Mouse (Mus musculus) kidney, adult 9 months (tissue): ENCODE results near the gene Slc44a5.
"Not testable (repeated sequence)": the region's sequence is repeated elsewhere in the genome, so short reads cannot be mapped to it uniquely, and the experiment has no call there.

Source experiments
- DNase-seq: peaks from one replicate; pipeline ENCODE4 v3.0.0; 2022

Gene Slc44a5

DNA sequence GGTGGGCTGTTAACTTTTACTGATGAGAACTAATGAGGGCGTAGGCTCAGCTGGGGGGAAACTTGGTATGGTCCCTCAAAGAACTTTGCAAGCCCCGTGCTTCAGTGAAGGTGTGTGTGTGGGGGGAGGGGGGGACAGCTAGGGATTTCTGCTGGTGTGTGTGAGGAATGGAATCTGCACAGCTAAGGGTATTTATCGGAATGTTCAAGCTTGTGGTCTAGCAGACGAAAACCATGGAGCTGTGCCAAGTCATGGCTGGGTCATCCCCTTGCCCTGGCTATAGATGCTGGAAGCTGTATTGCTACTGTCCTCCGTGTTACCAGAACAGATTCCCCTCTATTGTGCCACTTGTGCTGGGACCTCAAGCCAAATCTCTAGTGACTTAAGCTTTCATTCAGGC is 138.0 kb downstream of the Slc44a5 start:
- no peak for DNase-seq

DNA sequence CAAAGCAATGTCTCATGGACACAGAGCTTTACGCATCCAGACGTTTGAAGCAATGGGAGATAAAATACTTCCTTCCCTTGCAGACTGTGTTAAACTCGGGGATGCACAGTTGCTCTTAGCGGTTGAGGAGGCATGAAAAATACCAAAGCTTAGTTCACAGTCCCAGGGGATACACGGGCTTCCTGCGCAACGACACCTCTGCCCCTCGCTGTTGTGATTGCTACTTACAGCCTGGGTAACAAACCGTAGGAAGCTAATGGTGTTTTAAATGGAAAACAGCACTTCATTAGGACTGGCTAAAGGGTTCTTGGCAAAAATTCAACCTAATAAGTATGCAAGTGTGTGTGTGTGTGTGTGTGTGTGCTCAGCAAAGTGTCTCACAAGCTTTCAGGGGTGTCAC is 141.8 kb downstream of the Slc44a5 start:
- DNase-seq = no peak

DNA sequence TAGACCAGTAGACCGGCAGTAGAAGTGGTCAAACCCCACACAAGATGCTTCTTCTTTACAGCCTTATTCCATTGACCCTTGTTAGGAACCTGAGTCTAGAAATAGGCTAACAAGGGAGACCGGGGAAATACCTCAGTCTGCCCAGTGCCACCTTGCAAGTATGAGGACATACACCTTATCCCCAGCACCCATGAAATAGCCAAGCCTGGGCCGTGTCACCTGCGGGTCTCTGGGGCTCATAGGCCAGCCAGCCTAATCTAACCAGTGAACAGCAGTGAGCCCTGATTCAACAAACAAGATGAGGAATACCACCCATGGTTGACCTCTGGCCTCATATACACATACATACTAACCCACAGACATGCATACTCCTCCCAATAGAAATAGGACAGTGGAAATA is 142.2 kb downstream of the Slc44a5 start:
- no peak for DNase-seq

DNA sequence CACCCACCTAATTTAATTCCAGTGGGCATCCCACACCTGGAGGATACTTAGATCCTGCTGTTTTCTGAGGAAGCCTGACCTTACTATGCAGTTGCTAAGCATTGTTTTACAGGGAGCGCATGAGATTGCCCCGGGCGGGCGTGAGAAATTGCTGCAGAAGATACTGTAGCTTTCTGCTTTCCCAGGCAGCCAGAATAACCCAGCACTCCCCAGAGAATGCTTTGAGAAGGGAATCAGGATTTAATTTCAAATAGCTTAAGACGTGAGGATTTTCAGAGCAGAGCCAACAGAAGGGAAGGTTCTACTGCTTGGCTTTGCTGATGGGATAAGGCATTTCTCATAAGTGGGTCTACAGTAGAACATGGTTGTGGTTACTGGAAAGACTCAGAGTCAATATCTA is 142.8 kb downstream of the Slc44a5 start:
- DNase-seq = no peak

DNA sequence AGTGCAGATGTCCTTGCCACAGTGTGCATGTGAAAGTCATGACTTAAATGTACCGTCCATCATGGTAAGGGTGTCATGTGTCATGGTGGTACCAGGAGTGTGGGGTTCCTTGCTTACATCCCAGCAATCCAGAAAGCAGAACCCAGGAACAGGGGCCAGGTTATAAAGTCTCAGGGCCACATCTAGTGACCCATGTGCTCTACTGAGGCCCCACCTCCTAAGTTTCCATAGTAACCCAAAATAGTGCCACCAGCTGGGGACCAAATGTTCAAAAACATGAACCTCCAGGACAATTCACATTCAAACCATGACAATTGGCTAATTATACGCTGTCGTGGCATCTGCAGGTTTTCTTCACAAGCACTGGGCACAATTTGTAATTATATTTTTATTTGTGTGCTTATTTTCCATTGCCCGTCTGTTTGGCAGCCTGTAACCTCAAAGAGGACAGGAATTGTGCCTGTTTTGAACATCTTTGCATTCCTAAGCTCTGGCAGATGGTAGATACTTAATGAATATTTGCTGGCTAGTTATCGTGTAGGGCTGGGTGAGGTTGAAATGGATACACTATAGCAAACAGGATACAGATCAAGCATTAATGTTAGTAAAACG is 145.9 kb downstream of the Slc44a5 start:
- no peak for DNase-seq

DNA sequence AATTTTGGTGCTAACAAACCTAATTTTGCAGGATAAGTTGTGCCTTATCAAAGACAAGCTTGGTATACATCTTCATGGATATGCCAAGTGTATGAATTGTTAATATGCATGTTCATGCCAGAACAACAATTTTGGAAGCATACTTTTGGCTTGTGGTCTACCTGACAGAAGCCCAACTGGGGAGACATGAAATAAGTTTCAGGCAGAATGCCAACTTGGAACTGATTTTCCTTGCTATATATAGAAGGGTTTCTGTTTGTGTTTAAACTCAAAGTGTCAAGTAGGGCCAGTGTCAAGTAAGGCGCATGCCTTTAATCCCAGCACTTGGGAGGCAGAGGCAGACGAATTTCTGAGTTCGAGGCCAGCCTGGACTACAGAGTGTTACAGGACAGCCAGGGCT is 149.3 kb downstream of the Slc44a5 start:
- no peak for DNase-seq

DNA sequence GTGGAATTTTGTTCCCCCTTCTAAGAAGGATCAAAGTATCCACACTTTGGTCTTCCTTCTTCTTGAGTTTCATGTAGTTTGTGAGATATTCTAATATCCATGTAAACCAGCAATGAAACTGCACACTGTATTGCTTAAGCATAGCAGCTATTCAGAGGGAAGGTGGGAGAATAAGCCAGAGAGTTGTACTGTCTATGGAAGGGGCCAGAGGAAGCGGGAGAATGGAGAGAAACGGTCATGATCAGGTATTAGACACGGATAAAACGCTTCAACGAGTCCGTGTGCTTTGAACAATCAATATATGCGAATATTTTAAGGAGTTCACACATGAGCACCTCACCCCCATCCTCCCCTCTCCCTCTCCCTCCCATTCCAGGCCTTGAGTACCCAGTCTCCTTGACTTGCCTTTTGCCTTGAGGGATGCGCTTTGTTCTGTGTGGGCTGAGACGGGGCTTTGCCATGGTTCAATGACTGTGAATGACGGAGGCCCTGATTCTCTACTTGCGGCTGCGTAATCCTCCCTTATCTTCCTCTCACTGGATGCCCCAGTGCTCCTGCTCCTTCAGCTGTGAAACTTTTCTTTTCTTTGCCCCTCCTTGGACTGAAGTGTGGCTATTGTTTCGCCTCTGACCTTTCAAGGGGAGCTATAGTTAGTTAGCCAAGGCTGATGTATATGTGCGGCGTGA is 151.8 kb downstream of the Slc44a5 start:
- no peak for DNase-seq

DNA sequence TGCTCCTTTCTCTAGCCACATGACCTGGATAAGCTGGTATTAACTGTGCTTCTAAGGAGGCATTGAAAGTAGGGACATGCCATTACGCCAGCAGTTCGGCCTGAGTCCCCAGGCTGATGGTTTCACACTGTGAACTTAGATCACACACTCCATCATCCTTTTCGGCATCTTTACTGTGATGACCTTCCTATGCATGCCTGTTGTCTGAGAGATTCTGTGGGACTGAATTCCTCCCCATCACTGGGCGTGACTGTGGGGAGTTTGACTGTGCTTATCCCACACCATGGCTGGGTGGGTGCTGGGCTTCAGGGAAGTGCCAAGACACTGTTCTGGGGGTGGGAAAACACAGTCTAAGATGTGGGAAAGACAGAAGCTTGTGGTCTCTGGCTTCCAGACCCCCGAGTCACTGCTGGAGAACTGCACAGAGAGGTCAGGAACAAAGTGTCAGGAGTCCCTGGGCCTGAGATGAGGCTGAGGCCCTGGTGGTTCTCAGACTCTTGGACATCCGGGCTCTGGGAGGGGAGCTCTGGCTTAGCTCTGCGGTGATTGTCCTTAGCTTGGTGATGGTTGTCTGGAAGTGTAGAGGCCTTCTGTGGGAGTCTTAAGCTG is 152.6 kb downstream of the Slc44a5 start:
- no peak for DNase-seq

DNA sequence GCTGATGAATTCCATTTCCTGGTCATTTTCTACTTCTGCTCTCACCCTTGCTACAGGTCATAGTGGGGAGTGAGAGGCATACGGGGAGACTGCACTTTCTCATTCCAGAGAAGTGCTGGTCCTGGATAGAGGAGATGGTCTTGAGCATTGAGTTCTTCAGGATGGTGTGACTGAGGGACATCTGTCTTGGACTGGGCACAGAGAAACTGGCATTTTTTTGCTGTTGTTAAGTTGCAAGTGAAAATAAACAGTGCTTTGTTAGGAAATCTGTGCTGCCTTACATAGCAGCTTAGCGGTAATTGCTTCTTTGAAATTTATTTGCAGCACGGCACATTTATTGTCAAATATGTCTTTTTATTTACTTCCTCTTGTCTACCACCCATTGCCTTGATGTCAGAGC is 154.0 kb downstream of the Slc44a5 start:
- no peak for DNase-seq

DNA sequence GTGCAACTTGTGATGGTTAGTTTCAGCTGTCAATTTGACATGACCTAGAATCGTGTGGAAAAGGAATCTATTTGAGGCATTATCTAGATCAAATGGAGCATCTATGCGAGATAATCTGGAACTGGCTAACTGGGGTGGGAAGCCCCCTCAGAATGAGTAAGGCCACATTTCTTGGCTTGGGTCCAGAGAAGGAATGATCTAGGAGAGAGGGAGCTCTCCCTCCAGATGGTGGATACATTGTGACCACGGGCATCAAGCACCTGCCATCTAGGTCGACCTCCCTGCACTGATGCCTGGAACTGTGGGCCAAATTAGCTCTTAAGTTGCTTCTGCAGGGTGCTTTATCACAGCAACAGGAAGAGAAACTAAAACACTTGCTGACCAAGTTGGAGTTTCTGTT is 155.8 kb downstream of the Slc44a5 start:
- DNase-seq = no peak

DNA sequence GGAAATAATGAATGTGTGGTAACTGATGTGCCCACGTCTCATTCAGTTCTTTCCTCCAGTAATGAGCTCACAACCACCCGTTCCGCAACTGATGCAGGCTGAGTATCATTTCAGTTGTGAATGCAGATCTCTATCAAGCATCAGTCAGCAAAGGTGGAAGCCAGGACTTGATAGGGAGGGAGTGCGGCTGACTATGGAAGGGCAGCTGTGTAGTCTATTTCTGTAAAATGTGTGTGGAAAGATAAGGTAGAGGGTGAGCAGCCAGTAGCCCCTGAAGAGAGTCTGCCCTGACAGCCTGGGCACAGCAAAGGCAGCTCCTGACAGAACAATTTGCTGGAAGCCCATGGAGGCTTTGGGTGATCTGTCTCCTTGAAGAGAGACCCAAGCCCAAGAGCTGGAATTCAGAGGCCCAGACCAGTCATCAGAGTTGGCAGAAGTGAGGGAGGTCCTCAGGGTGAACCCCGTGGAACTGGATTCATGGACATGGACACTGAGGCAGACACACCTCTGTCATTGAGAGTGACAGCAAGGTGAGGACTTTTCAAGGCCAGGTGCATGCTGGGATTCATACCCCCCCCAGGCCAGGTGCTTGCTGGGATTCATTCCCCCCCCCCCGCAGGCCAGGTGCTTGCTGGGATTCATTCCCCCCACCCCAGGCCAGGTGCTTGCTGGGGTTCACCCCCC is 157.3 kb downstream of the Slc44a5 start:
- DNase-seq = no peak

DNA sequence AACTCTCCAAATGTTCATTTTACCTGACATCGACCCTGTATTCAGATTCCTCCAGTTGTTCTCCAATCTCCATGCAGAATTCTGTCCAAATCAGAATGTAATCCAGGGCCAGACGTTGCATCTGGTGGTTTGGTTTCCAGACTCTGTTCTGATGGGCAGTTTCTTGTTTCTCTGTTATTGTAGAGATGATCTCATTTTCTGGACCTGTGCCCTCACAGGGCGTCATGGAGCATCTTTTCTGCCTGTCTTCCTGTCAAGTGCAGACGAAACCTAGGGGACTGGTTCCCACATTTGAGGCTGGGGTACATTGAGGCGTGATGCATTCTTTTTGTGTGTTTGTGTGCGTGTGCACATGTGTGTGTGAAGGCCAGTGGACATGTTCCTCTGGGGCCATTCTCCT is 160.8 kb downstream of the Slc44a5 start:
- DNase-seq = no peak

DNA sequence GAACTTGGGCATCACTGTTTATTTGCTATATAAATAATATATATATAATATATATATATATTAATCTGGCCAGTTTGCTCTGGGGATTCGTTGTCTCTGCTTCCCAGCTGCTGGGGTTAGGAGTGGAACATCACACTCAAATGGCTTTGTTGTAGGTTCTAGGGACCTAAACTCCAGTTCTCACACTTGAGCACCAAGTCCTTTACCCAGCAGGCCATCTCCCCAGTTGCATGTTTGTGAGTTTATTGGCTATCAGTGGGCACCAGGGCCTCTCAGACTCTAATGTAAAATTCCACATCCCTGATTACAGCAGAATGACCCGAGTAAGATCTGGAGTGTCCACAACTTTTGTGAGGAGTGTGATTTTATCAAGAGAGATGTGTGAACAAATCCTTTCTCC is 161.5 kb downstream of the Slc44a5 start:
- DNase-seq = no peak

DNA sequence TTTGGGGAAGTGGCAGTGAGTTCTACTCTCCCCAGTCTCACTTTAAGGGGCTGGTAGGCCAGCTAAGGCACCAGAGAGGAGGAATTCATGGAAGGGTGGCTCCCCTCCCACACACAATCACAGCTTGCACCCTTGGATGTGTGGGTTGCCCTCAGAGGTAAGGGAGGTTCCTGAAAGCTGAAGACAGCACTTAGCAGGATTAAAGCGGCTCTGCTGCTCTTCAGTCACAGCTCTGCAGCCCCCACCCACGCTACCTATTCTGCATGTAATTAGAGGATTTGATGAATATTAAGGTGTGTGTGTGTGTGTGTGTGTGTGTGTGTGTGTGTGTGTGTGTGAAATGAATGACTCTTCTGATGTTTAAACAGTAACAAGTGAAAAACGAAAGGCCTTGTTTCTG is 163.3 kb downstream of the Slc44a5 start:
- DNase-seq = no peak

DNA sequence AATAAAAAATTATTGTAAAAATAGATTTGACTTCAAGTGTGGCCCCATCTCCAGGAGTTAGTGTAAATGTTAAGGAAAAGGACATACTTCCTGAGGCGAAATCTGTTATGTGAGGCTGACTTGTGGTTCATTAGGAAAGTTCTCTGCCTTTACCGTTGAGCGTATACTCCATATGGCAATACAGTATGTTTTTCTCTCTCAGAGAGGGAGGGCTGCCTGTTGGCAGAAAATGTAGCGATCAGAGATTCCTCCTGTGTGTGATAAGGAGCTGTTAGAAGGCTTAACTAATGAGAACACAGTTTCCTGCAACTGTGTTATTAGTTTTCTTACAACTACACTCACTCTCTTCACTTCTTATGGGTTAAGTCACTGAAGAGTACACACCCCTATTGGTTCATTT is 168.1 kb downstream of the Slc44a5 start:
- DNase-seq = no peak

DNA sequence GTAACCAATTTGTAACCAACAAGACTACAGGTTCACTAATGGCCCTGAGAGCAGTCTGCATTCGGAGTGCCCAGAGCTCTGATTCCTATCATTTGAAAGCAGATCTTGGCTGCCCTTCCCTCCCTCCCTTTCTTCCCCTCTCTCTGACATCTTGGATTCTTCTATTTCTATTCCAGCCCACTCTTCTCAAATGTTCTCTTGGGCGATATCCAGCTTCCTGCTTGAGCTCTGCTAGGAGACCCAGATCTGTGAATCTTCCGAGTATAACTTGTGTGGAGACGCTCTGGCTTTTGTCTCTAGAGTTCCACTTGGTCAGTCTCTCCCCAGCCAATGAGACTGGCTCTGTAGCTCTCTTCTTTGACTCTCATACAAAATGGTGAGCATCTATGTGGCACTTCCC is 169.4 kb downstream of the Slc44a5 start:
- DNase-seq = no peak

DNA sequence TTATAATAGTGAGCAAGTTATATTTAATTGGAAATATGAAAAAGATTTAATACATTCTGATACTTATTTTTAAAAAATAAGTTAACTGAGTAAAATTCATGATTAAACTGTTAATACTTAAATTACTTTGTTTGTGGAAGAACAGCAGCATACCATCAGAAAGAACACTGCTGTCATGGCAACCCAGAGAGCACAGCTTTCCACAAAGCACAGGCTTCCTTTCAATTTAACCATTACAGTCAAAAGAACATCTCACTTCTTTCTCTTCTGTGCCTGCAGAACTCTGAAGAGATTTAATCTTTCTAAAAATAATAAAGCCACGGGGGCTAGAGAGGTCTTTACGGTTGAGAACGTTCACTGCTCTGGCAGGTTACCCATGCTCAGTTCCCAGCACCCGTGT is 172.5 kb downstream of the Slc44a5 start:
- no peak for DNase-seq

DNA sequence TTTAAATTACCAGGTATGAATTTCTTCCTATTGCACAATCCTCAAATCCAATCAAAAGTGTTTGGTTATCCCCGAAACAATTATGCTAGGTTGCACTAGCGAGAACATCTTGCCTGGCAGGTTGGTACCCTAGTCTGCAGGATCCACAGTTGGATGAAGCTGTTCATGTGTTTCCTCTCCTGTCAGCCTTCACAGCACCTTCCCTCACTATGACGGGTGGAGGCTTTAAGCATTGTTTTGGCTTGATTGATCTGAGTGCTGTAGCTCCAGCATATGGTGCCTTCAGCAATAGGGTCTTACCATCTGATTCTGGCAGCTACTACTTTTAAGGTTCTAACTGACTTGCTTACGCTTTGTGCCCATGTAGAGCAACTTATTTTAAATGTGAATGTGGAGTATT is 176.5 kb downstream of the Slc44a5 start:
- DNase-seq = no peak

DNA sequence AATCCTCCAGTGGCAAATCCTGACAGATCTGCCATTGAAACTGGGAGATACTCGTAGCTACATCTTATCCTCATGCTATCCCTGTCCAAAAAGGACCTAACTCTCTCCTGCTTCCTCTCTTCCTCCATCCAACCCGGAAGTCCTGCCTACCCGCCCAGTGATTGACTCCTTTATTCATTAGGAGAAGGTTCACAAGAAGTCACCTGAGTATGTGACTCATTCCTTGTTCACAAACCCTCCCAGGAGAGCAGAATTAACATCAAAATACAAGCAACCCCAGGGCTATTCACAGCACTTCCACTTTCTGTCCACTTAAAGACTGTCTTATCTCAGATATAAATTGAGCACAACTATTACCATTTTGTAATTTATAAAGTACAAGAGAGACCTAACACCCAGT is 180.3 kb downstream of the Slc44a5 start:
- DNase-seq = not testable (repeated sequence)

DNA sequence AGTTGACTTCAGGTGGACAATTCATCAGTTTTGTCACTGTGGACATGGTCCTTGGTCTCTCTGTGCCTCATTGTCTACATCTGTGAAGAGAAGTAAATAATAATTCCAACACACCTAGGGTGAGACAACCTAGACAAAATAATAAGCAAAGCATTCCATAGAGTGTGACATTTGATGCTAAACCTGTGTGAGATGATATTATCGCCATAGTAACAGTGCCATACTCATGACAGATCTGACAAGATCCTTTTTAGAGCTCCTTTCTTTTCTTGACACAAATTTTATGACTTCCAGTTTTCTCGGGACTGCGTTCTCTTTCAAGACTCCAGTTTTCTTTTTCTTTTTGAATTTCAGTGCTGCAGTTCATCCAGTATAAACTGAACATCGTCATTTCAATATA is 192.6 kb downstream of the Slc44a5 start:
- DNase-seq = no peak

DNA sequence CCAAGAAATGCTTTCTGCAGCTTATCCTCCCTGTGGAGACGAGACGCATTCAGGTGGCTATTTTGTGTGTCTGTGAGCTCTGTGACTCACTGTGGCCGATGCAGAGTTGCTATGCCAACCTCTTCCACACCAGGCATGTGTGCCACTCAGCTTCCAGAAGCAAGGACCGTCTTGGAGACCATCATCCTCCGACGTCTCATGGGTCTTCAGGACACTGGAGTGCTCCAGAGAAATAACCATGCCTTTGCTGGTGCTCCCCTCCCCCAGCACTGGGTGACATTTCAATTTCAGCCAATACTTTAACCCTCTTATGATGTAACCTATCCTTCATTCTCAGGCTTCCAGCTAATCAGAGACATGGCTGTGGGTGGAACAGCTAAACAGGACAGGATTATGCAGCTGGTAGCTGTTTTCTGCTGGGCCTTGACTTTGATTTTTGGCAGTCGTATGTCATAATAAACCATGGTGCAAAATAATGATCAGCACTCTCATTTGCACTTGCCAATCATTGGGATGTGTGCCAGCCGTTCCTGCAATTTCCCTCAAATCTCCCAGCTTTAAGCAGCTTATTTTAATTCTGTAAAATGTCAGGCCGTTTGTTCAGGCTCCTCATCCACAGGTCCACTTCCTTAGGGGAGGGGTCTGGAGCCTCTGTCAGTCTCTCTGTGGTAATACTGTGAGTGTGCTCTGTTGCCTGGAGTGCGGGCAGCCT is 198.8 kb downstream of the Slc44a5 start:
- DNase-seq = no peak

DNA sequence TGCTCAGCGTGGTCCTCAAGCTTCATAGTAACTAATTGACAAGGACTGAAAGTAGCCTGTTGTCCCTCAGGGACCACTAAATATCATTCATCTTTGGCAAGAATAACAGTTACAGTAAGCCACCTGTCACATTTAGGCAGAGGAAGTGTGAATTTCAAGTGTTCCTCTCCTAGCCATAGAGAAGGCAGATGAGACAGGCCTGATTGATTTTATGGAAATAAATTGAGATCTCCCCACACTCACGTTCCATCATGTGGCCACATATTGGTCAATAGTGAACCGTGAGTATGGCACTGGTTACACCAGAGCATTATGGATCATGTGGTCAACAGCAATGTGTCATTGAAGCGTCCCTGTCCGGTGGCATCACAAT is 199.3 kb downstream of the Slc44a5 start:
- DNase-seq = no peak

DNA sequence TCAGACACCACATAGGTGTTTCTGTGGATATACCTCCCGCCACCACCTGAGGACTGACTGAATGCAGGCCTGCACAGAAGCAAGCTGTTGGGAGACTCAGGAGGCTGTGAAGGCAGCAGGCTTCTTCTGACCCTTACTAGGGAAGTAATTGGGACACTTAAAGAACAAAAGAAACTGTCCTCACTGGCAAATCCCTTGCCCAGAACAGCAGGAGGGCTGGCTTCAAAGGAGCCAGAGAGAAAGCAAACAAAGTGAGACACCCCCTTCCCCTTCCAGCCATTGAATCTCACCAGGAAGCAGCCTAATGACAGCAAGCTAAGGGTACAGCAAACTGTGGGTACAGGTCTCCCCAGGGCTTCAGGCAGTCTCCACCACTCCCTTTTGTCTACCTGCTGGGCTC is 200.3 kb downstream of the Slc44a5 start:
- DNase-seq = no peak

DNA sequence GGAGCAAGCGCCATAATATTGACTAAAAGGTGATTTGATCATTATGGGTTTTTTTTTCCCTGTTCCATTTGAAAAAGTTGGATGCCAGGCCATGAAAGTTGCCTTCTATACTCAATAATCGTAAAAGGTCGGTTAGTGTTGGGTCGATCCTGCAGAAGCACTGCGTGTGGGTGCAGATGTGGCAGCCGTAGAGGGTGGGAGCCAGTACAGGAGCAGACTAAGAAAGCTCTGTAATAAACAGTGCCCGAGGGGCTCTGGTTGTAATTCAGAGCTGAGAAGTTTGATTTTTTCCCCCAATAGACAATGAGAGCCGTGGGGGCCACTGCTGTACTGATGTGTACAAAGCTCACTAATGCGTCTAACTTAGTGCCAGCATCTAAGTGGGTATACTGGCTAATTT is 200.8 kb downstream of the Slc44a5 start:
- DNase-seq = no peak
